ENCODE assay signal across 9 mouse cellular contexts in the genomic region with DNA sequence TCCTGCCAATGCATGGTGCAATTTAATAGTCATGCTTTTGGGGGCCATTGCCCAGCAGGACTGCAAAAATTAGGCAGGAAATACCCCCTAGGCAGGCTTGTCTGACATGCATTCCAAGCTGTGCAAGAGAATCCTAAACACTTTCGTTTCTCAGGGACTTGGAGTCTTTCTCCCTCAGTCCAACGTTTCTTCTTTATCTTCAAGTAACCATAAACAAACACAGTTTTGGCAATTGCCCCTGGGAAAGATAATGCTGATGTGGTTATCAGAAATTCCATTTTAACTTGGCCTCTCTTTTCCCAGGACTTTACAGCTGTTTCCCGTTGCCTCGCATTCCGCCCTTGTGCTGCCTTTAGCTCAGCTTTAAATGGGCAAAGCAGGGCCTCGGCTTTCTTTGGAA.
A peak's percentile ranks its signal among the peaks of the same experiment; 100 is the strongest.
DNase-seq lines count a peak whose midpoint lies in the region; ATAC-seq lines count a peak whose summit lies in the region.
"Had no signal": no experiment of that assay in that cellular context is flagged by ENCODE, and none has a peak within 500 bp of the region (broad histone marks: within the 10 kb centered on the region; RNA-seq: fewer than 3 reads in every experiment).

No protein-coding gene starts in this region.

- H3K9me3 ChIP-seq in embryonic facial prominence, embryonic 11.5 days (replicated peaks; ENCODE audit: control insufficient read depth, low read length): no peaks in the 10 kb centered on the region
- H3K9me3 ChIP-seq in limb, embryonic 15.5 days: no peaks in the 10 kb centered on the region
- H3K9me3 ChIP-seq in hindbrain, embryonic 12.5 days (replicated peaks): no peaks in the 10 kb centered on the region
- H3K9me3 ChIP-seq in forebrain, embryonic 14.5 days (replicated peaks; ENCODE audit: control insufficient read depth, low read length): no peaks in the 10 kb centered on the region
- H3K9me3 ChIP-seq: forebrain, embryonic 10.5 days had no signal

- intact Hi-C loops in heart, postnatal 14 days (cut with DNase I): no loop called here

- DNase-seq in embryonic facial prominence, embryonic 11.5 days (ENCODE audit: low spot score): peak; percentile 46
- peak; percentile 7 to 15 for DNase-seq in heart, postnatal 14 days
- no peak for DNase-seq in spleen, postnatal 36 days (ENCODE audit: low spot score in 2 of 2)
- DNase-seq in forebrain, embryonic 14.5 days (ENCODE audit: low spot score): no peak
- DNase-seq: layer of hippocampus, postnatal 36 days had no signal

- no peaks in the 10 kb centered on the region for H3K4me1 ChIP-seq in brown adipose tissue, adult 24 weeks (ENCODE audit: control insufficient read depth, insufficient read depth, insufficient read length, low read length)
- H3K4me1 ChIP-seq in embryonic facial prominence, embryonic 11.5 days (ENCODE audit: control insufficient read depth, insufficient read depth, low read length): no peaks in the 10 kb centered on the region
- H3K4me1 ChIP-seq in limb, embryonic 15.5 days: peaks cover 12% of the 10 kb centered on the region
- no peaks in the 10 kb centered on the region for H3K4me1 ChIP-seq in hindbrain, embryonic 12.5 days
- H3K4me1 ChIP-seq in forebrain, embryonic 14.5 days (ENCODE audit: control insufficient read depth, insufficient read depth, low read length): peaks cover 4% of the 10 kb centered on the region; the same call in 1 of the 2 replicates
- H3K4me1 ChIP-seq: forebrain, embryonic 10.5 days had no signal

- no peak overlapping the region for H3K4me2 ChIP-seq in embryonic facial prominence, embryonic 11.5 days (ENCODE audit: low read depth, low read length)
- peak overlapping the region; percentile 39 for H3K4me2 ChIP-seq in limb, embryonic 15.5 days
- no peak overlapping the region for H3K4me2 ChIP-seq in hindbrain, embryonic 12.5 days (replicated peaks)
- H3K4me2 ChIP-seq in forebrain, embryonic 14.5 days (ENCODE audit: low read length): no peak overlapping the region

- WGBS in embryonic facial prominence, embryonic 11.5 days: 34% methylated on average over 6 of the region's 6 CpGs
- 9% methylated on average over 6 of the region's 6 CpGs for WGBS in limb, embryonic 15.5 days
- WGBS in hindbrain, embryonic 12.5 days: 62% methylated on average over 6 of the region's 6 CpGs
- WGBS in forebrain, embryonic 14.5 days: 73% methylated on average over 6 of the region's 6 CpGs

- no peak overlapping the region for H3K9ac ChIP-seq in embryonic facial prominence, embryonic 11.5 days (replicated peaks; ENCODE audit: low read length)
- no peak overlapping the region for H3K9ac ChIP-seq in limb, embryonic 15.5 days
- H3K9ac ChIP-seq in hindbrain, embryonic 12.5 days: no peak overlapping the region
- no peak overlapping the region for H3K9ac ChIP-seq in forebrain, embryonic 14.5 days (ENCODE audit: low read length)

- H3K36me3 ChIP-seq in embryonic facial prominence, embryonic 11.5 days (replicated peaks; ENCODE audit: control insufficient read depth, insufficient read depth, low read depth, low read length): no peaks in the 10 kb centered on the region
- H3K36me3 ChIP-seq in limb, embryonic 15.5 days: no peaks in the 10 kb centered on the region
- no peaks in the 10 kb centered on the region for H3K36me3 ChIP-seq in hindbrain, embryonic 12.5 days
- no peaks in the 10 kb centered on the region for H3K36me3 ChIP-seq in forebrain, embryonic 14.5 days (ENCODE audit: control insufficient read depth, insufficient read depth, low read length)
- H3K36me3 ChIP-seq: forebrain, embryonic 10.5 days had no signal

- H3K4me3 ChIP-seq in brown adipose tissue, adult 24 weeks (ENCODE audit: insufficient read depth, low read depth, low read length): no peak overlapping the region
- H3K4me3 ChIP-seq in embryonic facial prominence, embryonic 11.5 days (ENCODE audit: low read depth, low read length): no peak overlapping the region
- H3K4me3 ChIP-seq in limb, embryonic 15.5 days: no peak overlapping the region
- H3K4me3 ChIP-seq in hindbrain, embryonic 12.5 days: no peak overlapping the region
- no peak overlapping the region for H3K4me3 ChIP-seq in forebrain, embryonic 14.5 days (ENCODE audit: low read depth, low read length)
- H3K4me3 ChIP-seq: forebrain, embryonic 10.5 days had no signal

- H3K27me3 ChIP-seq in embryonic facial prominence, embryonic 11.5 days (ENCODE audit: control insufficient read depth, insufficient read depth, low read length): no peaks in the 10 kb centered on the region
- no peaks in the 10 kb centered on the region for H3K27me3 ChIP-seq in limb, embryonic 15.5 days
- H3K27me3 ChIP-seq in hindbrain, embryonic 12.5 days: no peaks in the 10 kb centered on the region
- no peaks in the 10 kb centered on the region for H3K27me3 ChIP-seq in forebrain, embryonic 14.5 days (replicated peaks; ENCODE audit: control insufficient read depth, insufficient read depth, low read length)

- 0 out of 2 replicates have a peak overlapping the region, but pooled peaks have one; percentile 8 for H3K27ac ChIP-seq in brown adipose tissue, adult 24 weeks (replicated peaks; ENCODE audit: low read depth, low read length)
- H3K27ac ChIP-seq in embryonic facial prominence, embryonic 11.5 days (replicated peaks; ENCODE audit: low read depth, low read length): no peak overlapping the region
- no peak overlapping the region for H3K27ac ChIP-seq in limb, embryonic 15.5 days
- no peak overlapping the region for H3K27ac ChIP-seq in hindbrain, embryonic 12.5 days
- no peak overlapping the region for H3K27ac ChIP-seq in forebrain, embryonic 14.5 days (ENCODE audit: low read depth, low read length)
- H3K27ac ChIP-seq: forebrain, embryonic 10.5 days had no signal

- ATAC-seq in embryonic facial prominence, embryonic 11.5 days (replicated peaks; ENCODE audit: insufficient number of reproducible peaks, low FRiP score, low TSS enrichment, low read depth): no peak
- 0 out of 2 replicates have a peak, but pooled peaks have one; percentile 14 for ATAC-seq in limb, embryonic 15.5 days (ENCODE audit: insufficient number of reproducible peaks, low FRiP score, low TSS enrichment, low read depth)
- no peak for ATAC-seq in hindbrain, embryonic 12.5 days (ENCODE audit: low FRiP score)
- ATAC-seq in forebrain, embryonic 14.5 days: no peak

Comparison
In these comparisons a context has a peak if more than half of its experiments do, and no peak if none do; other contexts are left out.
1. DNase-seq: peak in embryonic facial prominence, embryonic 11.5 days (single experiment) and heart, postnatal 14 days (2 of 2); none in spleen, postnatal 36 days (0 of 2) and forebrain, embryonic 14.5 days (single experiment).